Mouse (Mus musculus) ES-Bruce4 (cell line): Measurements from ENCODE around the gene Iqcg. TPM values are rescaled to one million over a fixed set of nuclear protein-coding genes. Genes with fewer than 3 reads are reported as not detected.

Experiments used
- H3K27ac ChIP-seq: 2 replicates; pipeline ENCODE4 v1.5.1; 2012; ENCODE audit warnings: low read length, inconsistent platforms; ENCODE audit not compliant: insufficient read depth
- H3K27me3 ChIP-seq: 2 replicates; pipeline ENCODE4 v1.6.1; 2012; ENCODE audit warnings: mild to moderate bottlenecking, low read length, inconsistent platforms; ENCODE audit not compliant: control insufficient read depth, poor library complexity, insufficient read depth, severe bottlenecking
- H3K36me3 ChIP-seq: 2 replicates; pipeline ENCODE4 v1.6.1; 2012; ENCODE audit warnings: inconsistent platforms, mild to moderate bottlenecking, low read length, moderate library complexity; ENCODE audit not compliant: control insufficient read depth, poor library complexity, insufficient read depth, severe bottlenecking
- H3K4me1 ChIP-seq: one replicate; pipeline ENCODE4 v1.8.1; 2011; ENCODE audit warnings: low read length; ENCODE audit not compliant: control insufficient read depth, insufficient read depth
- H3K4me3 ChIP-seq: 2 replicates; pipeline ENCODE4 v1.5.1; 2011; ENCODE audit warnings: low read depth, mild to moderate bottlenecking, low read length
- H3K9ac ChIP-seq: 2 replicates; pipeline ENCODE4 v1.6.1; 2012; ENCODE audit warnings: low read depth, mild to moderate bottlenecking, inconsistent platforms; ENCODE audit not compliant: poor library complexity, severe bottlenecking
- H3K9me3 ChIP-seq: replicated peaks from 2 replicates; pipeline ENCODE4 v1.6.1; 2012; ENCODE audit warnings: mild to moderate bottlenecking, low read length, inconsistent platforms; ENCODE audit not compliant: control insufficient read depth, poor library complexity, insufficient read depth, severe bottlenecking
- CTCF ChIP-seq: IDR thresholded peaks from one replicate; pipeline ENCODE4 v1.8.1; 2011; ENCODE audit warnings: low read depth, low read length
- EP300 ChIP-seq: IDR thresholded peaks from 2 replicates; pipeline ENCODE4 v1.6.1; 2011; ENCODE audit warnings: low read depth, low read length; ENCODE audit not compliant: insufficient read depth
- POLR2A ChIP-seq: IDR thresholded peaks from one replicate; pipeline ENCODE4 v1.8.1; 2011; ENCODE audit warnings: low read length; ENCODE audit not compliant: insufficient read depth
- polyA plus RNA-seq: library from polyadenylated mRNA; stranded (reverse); fragments of >200 nt; gene quantifications from 2 replicates; pipeline ENCODE4 v1.2.4, GENCODE M21; 2011; ENCODE audit warnings: low read depth; ENCODE audit not compliant: missing spikeins, insufficient read depth, insufficient read length

Iqcg gene
- polyA plus RNA-seq, 1 experiment = 19.8 TPM

GRCm38 (mm10) chr16:33023750-33024149 is 32.3 kb downstream of the Iqcg start:
- Histone ChIP-seq H3K36me3 (no peaks in the 10 kb centered on the region; the same call in 1 of the 2 replicates), H3K9me3 (no peaks in the 10 kb centered on the region), H3K4me3 (no peak overlapping the region), H3K27me3 (no peaks in the 10 kb centered on the region), H3K4me1 (no peaks in the 10 kb centered on the region), H3K9ac (no peak overlapping the region), H3K27ac (no peak overlapping the region)
- TF ChIP-seq POLR2A (no peak), EP300 (0 out of 2 replicates have a peak, but pooled peaks have one; percentile 42), CTCF (peak; percentile 100)

DNA sequence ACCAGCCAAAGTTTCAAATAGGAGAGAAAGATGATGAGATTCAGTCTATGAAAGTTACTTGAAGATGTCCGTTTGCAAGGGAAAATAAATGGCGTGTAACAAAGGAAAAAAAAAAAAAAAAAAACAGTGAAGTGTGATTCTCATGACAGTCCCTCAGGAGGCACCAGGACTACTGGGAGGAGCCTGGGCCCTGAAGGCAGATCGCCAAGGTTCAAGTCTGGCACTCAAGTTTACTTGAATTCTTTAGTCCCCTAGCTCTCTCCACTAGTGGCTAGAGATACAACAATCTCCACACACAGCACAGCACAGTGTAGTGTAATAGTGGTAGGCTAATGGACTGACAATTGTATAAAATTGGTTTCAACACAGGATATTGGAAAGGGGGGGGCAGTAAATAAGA is 34.6 kb downstream of the Iqcg start:
- H3K9ac ChIP-seq = no peak overlapping the region

GRCm38 (mm10) chr16:33019117-33019770 is 36.8 kb downstream of the Iqcg start:
- H3K27me3 ChIP-seq = no peaks in the 10 kb centered on the region
- H3K27ac ChIP-seq = no peak overlapping the region
- no peaks in the 10 kb centered on the region for H3K4me1 ChIP-seq
- H3K36me3 ChIP-seq = no peaks in the 10 kb centered on the region; the same call in 1 of the 2 replicates
- peak overlapping the region; percentile 20; the same call in 1 of the 2 replicates for H3K4me3 ChIP-seq
- no peak overlapping the region for H3K9ac ChIP-seq
- peak; percentile 75; the same call in 1 of the 2 replicates for TF ChIP-seq EP300
- no peak for TF ChIP-seq CTCF
- no peaks in the 10 kb centered on the region for H3K9me3 ChIP-seq

More for the DNA sequence above, 34.6 kb downstream of the Iqcg start:
- TF ChIP-seq CTCF (no peak), POLR2A (no peak), EP300 (no peak)
- no peaks in the 10 kb centered on the region for H3K27me3 ChIP-seq
- H3K4me3 ChIP-seq = no peak overlapping the region
- H3K9me3 ChIP-seq = no peaks in the 10 kb centered on the region
- H3K36me3 ChIP-seq = no peaks in the 10 kb centered on the region
- no peak overlapping the region for H3K27ac ChIP-seq
- no peaks in the 10 kb centered on the region for H3K4me1 ChIP-seq

DNA sequence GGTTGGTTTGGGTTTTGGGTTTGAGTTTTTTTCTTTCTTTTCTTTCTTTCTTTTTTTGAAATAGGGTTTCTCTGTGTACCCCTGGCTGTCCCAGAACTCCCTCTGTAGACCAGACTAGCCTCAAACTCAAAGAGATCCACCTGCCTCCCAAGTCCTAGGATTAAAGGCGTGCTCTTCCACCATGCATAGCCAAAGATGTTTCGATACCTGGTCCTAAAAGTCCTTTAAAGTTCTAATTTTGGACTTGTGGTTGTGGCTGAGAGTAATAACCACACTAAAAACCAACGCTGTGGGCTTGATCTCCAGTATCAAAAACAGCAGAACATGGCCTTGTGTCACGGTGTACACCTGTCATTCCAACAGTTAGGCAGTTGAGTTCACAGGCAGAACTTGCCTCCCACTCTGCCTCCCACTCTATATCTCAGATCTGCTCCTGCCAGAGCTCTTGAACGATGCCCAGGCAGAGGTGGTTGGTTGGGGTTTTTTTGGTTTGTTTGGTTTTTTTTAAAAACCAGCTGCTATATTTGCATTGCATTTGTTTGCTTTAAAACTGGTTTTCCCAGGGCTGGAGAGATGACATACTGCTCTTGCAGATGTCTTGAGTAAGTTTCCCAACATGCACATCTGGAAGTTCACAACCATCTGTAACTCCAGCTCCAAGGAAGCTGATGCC is 38.2 kb downstream of the Iqcg start:
- Histone ChIP-seq H3K4me3 (no peak overlapping the region), H3K27me3 (no peaks in the 10 kb centered on the region), H3K9ac (no peak overlapping the region), H3K36me3 (peaks cover 3% of the 10 kb centered on the region; the same call in 1 of the 2 replicates), H3K9me3 (no peaks in the 10 kb centered on the region), H3K27ac (no peak overlapping the region), H3K4me1 (no peaks in the 10 kb centered on the region)
- TF ChIP-seq EP300 = no peak
- TF ChIP-seq CTCF = no peak
- TF ChIP-seq POLR2A = no peak

- H3K4me3 ChIP-seq = no peak overlapping the region
- H3K9me3 ChIP-seq = no peaks in the 10 kb centered on the region
- no peaks in the 10 kb centered on the region for H3K27me3 ChIP-seq
- H3K36me3 ChIP-seq = peaks cover 6% of the 10 kb centered on the region; the same call in 1 of the 2 replicates
- no peak overlapping the region for H3K9ac ChIP-seq
- peaks cover 2% of the 10 kb centered on the region for H3K4me1 ChIP-seq
- TF ChIP-seq CTCF = no peak
- TF ChIP-seq POLR2A = no peak
- TF ChIP-seq EP300 = no peak
- no peak overlapping the region for H3K27ac ChIP-seq
These were observed 40.0 kb downstream of the Iqcg start for GRCm38 (mm10) chr16:33015986-33016385.

- TF ChIP-seq EP300 = no peak
- no peak for TF ChIP-seq CTCF
- no peak for TF ChIP-seq POLR2A
- Histone ChIP-seq H3K9ac (no peak overlapping the region), H3K36me3 (peaks cover 6% of the 10 kb centered on the region; the same call in 1 of the 2 replicates), H3K9me3 (no peaks in the 10 kb centered on the region), H3K4me3 (no peak overlapping the region), H3K27ac (no peak overlapping the region), H3K4me1 (peaks cover 2% of the 10 kb centered on the region), H3K27me3 (no peaks in the 10 kb centered on the region)
These were observed 40.6 kb downstream of the Iqcg start for GRCm38 (mm10) chr16:33015396-33015907.
